Mouse (Mus musculus): ENCODE measurements at regions not wholly inside any gene's neighbourhood (a gene's known extent, or its start where the extent isn't known, plus 50 kb on each side); places are given as distances from the start of the nearest gene placed in this dataset.

DNA sequence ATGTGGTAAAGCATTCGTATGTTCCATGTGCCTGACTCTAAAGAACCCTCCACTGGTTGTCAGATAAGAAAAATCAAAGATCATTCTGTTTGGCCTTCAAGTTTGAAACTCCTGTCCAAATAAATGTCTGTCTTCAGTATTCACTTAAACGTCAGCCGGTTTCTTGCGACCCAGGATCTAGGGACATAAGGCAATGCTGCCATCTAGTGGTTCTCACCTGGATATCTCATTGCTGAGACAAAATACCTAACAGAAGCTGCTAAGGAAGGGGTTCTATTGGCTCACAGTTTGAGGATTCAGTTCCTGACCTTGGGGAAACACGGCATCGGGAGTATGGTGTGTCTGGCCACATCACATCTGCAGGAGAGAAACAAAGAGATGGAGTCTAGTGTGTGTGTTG lies 139.5 kb upstream of the Intu start:
- TF ChIP-seq POLR2A (IDR thresholded peaks at IDR 0.05; ENCODE audit: control insufficient read depth, low read depth, low read length) (no peak), CTCF (IDR thresholded peaks at IDR 0.05; ENCODE audit: control insufficient read depth, insufficient read depth, insufficient replicate concordance, low read depth, low read length) (no peak)

Data from testis, adult 2 months (tissue).